Mouse (Mus musculus) heart, embryonic 13.5 days (tissue): Measurements from ENCODE around the gene Mrtfa. TPM values are rescaled to one million over a fixed set of nuclear protein-coding genes. Genes with fewer than 3 reads are reported as not detected.

Experiments used
- ATAC-seq: fragments of 200-750 bp; cut with Nextera tagmentation; 2 replicates; pipeline ENCODE4 v1.8.0; 2017; ENCODE audit warnings: moderate TSS enrichment; ENCODE audit not compliant: insufficient number of reproducible peaks, low FRiP score, low TSS enrichment; ENCODE audit errors: extremely low read depth
- H3K27ac ChIP-seq: fragments of 300-500 bp; sonication (generic); replicated peaks from 2 replicates; pipeline ENCODE4 v1.5.1; 2015; ENCODE audit warnings: moderate library complexity, mild to moderate bottlenecking, inconsistent platforms
- H3K27me3 ChIP-seq: fragments of 300-500 bp; sonication (generic); replicated peaks from 2 replicates; pipeline ENCODE4 v1.6.1; 2015; ENCODE audit warnings: mild to moderate bottlenecking, inconsistent platforms
- H3K36me3 ChIP-seq: fragments of 300-500 bp; sonication (generic); 2 replicates; pipeline ENCODE4 v1.6.1; 2015; ENCODE audit warnings: mild to moderate bottlenecking, inconsistent platforms
- H3K4me1 ChIP-seq: fragments of 300-500 bp; sonication (generic); 2 replicates; pipeline ENCODE4 v1.6.1; 2015; ENCODE audit warnings: inconsistent platforms
- H3K4me2 ChIP-seq: fragments of 300-500 bp; sonication (generic); 2 replicates; pipeline ENCODE4 v1.6.1; 2015; ENCODE audit warnings: inconsistent platforms, mild to moderate bottlenecking, moderate library complexity
- H3K4me3 ChIP-seq: fragments of 300-500 bp; sonication (generic); 2 replicates; pipeline ENCODE4 v1.5.1; 2015; ENCODE audit warnings: moderate library complexity, mild to moderate bottlenecking, inconsistent platforms
- H3K9ac ChIP-seq: fragments of 300-500 bp; sonication (generic); 2 replicates; pipeline ENCODE4 v1.6.1; 2015; ENCODE audit warnings: inconsistent platforms, mild to moderate bottlenecking, moderate library complexity
- H3K9me3 ChIP-seq: fragments of 300-500 bp; sonication (generic); 2 replicates; pipeline ENCODE4 v1.6.1; 2016; ENCODE audit warnings: inconsistent platforms
- WGBS: fragments of 180-500 bp; shearing (Covaris S2); methylation state at CpG from one replicate; pipeline ENCODE4 v1.1.7; 2015; ENCODE audit warnings: mixed read lengths; 5-methylcytosine and 5-hydroxymethylcytosine counted together
- polyA plus RNA-seq: library from polyadenylated mRNA; unstranded; fragments of >200 nt; fragmentation: Nextera tagmentation; extraction: Ambion mirVana; gene quantifications from 2 replicates; pipeline ENCODE4 v1.2.1, GENCODE M21; 2015

Mrtfa gene
- polyA plus RNA-seq, 1 experiment from 2014 or later: 13.9 TPM

DNA sequence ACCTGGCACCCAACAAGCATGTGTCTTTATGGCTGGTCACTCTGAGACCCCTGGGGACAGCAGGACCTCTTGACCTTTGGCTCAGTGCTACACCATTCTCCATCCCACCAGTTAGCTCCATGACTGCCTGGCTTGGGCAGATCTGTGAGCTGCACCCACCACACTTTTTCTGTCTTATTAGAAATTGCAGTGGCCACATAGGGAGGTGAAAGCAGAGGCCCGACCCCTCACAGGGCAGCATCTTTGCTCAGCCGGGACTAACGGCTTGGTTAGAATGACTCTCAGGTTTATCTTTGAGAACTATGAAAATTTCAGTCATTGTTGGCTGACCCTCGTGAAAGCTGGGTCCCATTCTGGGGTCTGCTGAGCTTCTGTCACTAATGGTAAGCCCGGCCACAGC lies 163.7 kb downstream of the Mrtfa start:
- Histone ChIP-seq H3K9ac (no peak overlapping the region), H3K9me3 (no peaks in the 10 kb centered on the region), H3K4me3 (no peak overlapping the region), H3K4me2 (no peak overlapping the region), H3K27me3 (no peaks in the 10 kb centered on the region; the same call in 1 of the 2 replicates), H3K36me3 (peaks cover 6% of the 10 kb centered on the region; the same call in 1 of the 2 replicates), H3K4me1 (peaks cover 30% of the 10 kb centered on the region), H3K27ac (peak overlapping the region; percentile 21)
- ATAC-seq: no peak
- WGBS: 44% methylated on average over 5 of the region's 5 CpGs

DNA sequence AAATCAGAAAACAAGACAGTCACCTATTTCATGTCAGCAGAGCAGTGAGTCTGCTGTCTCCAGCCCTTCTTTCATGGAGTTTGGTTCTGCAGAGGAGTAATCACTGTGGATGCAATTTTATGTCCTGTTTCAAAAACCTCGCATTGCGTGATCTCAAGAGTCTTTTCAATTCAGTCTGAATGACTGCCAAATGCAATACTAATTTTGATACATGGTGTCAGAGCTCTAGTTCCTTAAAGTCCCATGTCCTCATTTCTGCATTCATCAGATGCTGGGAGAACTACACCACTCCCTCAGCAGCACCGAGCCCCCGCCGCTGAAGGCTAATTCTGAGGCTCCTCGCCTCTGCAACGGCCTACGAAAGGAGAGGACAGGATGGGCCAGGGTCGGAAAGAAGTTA lies 166.7 kb downstream of the Mrtfa start:
- Histone ChIP-seq H3K4me2 (no peak overlapping the region), H3K9ac (no peak overlapping the region), H3K4me3 (no peak overlapping the region), H3K36me3 (peaks cover 35% of the 10 kb centered on the region), H3K9me3 (no peaks in the 10 kb centered on the region), H3K4me1 (peaks cover 24% of the 10 kb centered on the region), H3K27me3 (no peaks in the 10 kb centered on the region), H3K27ac (no peak overlapping the region)
- 86% methylated on average over 9 of the region's 9 CpGs for WGBS
- no peak for ATAC-seq

DNA sequence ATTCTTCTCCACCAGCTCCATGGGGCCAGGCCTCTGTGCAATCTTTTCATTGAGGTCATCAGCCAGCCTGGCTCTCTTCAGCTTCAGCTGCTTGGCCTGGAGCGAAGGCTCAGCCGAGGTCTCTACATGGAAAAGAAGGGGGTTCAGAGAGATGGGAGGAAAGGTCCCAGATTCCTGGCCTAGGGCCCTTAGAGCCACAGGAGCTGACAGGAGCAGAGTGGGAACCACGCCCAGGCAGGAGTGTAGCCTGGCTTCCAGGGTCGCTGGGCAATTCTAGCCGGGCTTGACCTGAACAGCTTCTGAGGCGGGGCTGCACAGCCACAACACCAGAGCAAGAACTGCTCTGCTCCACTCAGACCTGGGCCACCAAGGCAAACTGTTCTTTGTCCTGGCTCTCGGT lies 168.1 kb downstream of the Mrtfa start:
- no peak for ATAC-seq
- no peak overlapping the region for H3K27ac ChIP-seq
- H3K4me2 ChIP-seq: no peak overlapping the region
- peaks cover 17% of the 10 kb centered on the region for H3K4me1 ChIP-seq
- H3K4me3 ChIP-seq: no peak overlapping the region
- H3K27me3 ChIP-seq: no peaks in the 10 kb centered on the region
- H3K9me3 ChIP-seq: no peaks in the 10 kb centered on the region
- no peak overlapping the region for H3K9ac ChIP-seq
- 80% methylated on average over 7 of the region's 7 CpGs for WGBS
- peaks cover 49% of the 10 kb centered on the region for H3K36me3 ChIP-seq

DNA sequence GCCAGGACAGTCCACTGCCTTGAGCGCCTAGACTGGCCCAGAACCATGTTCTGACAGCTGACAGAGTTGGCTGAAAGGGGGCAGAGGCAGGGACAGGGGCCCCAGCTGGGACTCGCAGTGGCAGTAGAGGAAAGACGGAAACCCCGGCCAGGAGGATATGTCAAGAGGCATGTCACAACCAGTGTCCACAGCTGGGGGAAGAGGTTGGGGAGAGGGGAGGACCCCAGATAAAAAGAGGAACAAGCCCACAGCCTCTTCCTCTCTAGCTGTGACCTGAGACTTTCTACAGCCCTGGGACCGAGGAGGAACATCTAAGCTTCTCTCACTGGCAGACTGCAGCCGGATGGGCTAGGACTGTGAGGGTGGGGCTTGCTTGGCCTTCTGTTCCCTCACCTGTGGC lies 169.2 kb downstream of the Mrtfa start:
- Histone ChIP-seq H3K4me1 (peaks cover 6% of the 10 kb centered on the region), H3K9me3 (no peaks in the 10 kb centered on the region), H3K4me3 (no peak overlapping the region), H3K36me3 (peaks cover 60% of the 10 kb centered on the region), H3K9ac (no peak overlapping the region), H3K4me2 (no peak overlapping the region), H3K27me3 (no peaks in the 10 kb centered on the region), H3K27ac (no peak overlapping the region)
- 60% methylated on average over 6 of the region's 6 CpGs for WGBS
- no peak for ATAC-seq

DNA sequence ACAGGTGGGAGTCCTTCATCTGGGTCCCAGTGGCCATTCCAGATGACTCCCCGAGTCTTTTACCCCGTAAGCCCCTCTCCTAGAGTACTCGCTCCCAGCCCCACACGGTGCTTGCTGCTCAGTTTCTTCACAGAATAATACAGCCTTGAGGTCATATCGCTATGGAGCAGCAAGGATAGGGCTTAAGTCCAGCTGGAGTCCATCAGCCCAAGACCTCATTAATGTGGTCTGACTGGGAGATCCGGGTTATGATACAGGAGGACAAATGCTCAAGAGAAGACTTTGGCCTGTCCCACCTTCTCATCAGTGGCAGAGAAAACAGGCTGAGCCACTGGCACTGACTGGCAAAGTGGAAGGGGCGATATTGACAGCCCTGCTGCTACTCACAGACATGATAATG lies 173.2 kb downstream of the Mrtfa start:
- Histone ChIP-seq H3K36me3 (peaks cover 93% of the 10 kb centered on the region), H3K27ac (no peak overlapping the region), H3K9ac (no peak overlapping the region), H3K9me3 (no peaks in the 10 kb centered on the region), H3K4me1 (no peaks in the 10 kb centered on the region), H3K4me3 (no peak overlapping the region), H3K27me3 (no peaks in the 10 kb centered on the region), H3K4me2 (no peak overlapping the region)
- WGBS: 88% methylated on average over 7 of the region's 7 CpGs
- ATAC-seq: no peak

DNA sequence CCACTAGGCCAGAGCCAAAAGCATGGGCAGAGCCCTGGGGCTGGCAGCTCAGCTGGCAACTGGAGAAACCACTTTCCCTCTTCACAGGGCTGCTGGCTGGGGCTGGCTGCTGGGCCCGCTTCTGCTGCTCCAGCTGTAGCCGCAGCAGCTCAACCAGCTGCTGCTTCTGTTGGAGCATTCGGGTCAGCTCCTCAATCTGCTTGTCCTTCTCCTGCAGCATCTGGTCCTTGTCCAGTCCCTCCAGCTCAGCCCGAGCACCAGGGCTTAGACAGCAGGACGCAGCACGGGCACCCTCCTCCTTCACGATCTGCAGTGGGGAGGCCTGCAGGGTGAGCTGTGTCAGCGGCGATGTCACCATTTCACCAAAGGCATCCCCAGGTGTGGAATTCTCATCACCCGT lies 174.1 kb downstream of the Mrtfa start:
- 87% methylated on average over 10 of the region's 10 CpGs for WGBS
- Histone ChIP-seq H3K27ac (no peak overlapping the region), H3K27me3 (no peaks in the 10 kb centered on the region), H3K9ac (no peak overlapping the region), H3K4me3 (no peak overlapping the region), H3K4me1 (no peaks in the 10 kb centered on the region), H3K36me3 (peaks cover 96% of the 10 kb centered on the region), H3K9me3 (no peaks in the 10 kb centered on the region), H3K4me2 (no peak overlapping the region)
- no peak for ATAC-seq

DNA sequence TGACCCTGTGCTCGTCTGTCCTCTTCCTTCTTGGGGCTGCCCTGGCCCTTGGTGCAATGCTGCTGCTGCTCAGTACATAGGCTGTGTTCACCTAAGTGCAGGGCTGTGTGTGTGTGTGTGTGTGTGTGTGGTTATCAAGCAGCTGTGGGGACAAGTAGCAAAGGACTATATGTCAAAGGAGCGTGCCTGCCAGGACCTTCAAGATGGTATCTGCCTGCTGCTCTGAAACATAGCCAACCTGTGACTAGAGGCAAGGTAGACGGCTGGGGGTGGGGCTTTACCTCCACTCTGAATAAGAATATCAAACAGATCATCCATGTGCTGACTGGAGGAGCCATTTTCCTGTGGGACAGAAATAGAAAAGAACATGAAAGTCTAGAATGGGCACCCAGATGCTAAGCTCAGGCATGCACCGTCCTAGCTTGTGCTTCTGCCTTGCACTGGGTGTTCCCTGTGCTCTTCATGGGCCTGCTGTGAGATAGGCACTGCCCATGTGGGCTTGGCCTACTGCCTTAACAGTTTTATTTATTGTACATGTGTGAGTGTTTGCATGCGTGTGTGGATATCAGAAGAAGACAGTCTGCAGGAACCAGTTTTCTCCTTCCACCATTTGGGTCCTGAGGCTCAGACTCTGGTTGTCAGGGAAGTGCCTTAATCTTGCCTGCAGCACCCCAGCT lies 175.4 kb downstream of the Mrtfa start:
- H3K36me3 ChIP-seq: peaks cover 96% of the 10 kb centered on the region
- no peak overlapping the region for H3K9ac ChIP-seq
- WGBS: 76% methylated on average over 5 of the region's 5 CpGs
- no peak overlapping the region for H3K27ac ChIP-seq
- no peak for ATAC-seq
- H3K4me3 ChIP-seq: no peak overlapping the region
- no peak overlapping the region for H3K4me2 ChIP-seq
- no peaks in the 10 kb centered on the region for H3K9me3 ChIP-seq
- no peaks in the 10 kb centered on the region for H3K27me3 ChIP-seq
- no peaks in the 10 kb centered on the region for H3K4me1 ChIP-seq

DNA sequence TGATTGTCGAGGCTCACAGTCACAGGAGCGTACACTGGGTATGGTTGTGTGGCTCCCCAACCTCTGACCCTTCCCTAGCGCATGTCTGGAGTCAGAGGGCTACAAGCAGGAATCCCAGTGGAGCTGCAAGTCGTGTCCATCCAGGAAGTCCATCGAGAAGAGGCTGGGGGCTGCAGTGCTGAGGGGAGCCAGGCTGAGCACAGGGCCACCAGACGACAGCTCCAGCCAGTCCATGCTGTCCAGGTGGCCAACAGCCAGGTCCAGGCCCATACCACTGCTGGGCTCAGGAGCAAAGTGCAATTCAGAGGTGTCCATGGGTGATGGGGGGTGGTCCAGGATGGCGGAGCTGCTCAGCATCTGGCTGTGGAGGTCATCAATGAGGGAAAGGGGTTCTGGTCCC lies 177.4 kb downstream of the Mrtfa start:
- WGBS: 87% methylated on average over 7 of the region's 7 CpGs
- ATAC-seq: no peak
- peaks cover 96% of the 10 kb centered on the region for H3K36me3 ChIP-seq

DNA sequence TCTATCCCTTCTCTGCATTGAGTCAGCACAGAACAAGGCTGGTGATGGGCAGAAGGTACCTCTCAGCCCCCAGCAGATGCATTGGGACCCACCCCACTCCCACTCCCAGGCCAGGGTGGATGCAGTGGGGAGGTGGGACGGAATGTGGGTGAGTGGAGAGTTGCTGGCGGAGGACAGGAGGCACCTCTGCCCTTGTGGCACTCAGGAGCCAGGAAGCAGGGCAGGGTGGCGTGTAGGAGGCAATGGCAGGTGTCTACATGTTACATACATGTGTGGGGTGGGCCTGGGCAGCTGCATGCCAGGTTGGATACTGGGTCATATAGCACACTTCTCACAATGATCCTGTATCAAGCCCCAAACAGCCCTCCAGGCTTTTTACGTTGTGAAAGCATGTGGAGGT lies 178.2 kb downstream of the Mrtfa start:
- 91% methylated on average over 4 of the region's 4 CpGs for WGBS
- Histone ChIP-seq H3K4me1 (no peaks in the 10 kb centered on the region), H3K36me3 (peaks cover 91% of the 10 kb centered on the region), H3K9ac (no peak overlapping the region), H3K4me2 (no peak overlapping the region), H3K27ac (no peak overlapping the region), H3K4me3 (no peak overlapping the region), H3K27me3 (no peaks in the 10 kb centered on the region), H3K9me3 (no peaks in the 10 kb centered on the region)
- ATAC-seq: no peak

More for the DNA sequence above, 177.4 kb downstream of the Mrtfa start:
- Histone ChIP-seq H3K9me3 (no peaks in the 10 kb centered on the region), H3K9ac (no peak overlapping the region), H3K4me2 (no peak overlapping the region), H3K4me3 (no peak overlapping the region), H3K4me1 (no peaks in the 10 kb centered on the region), H3K27me3 (no peaks in the 10 kb centered on the region), H3K27ac (no peak overlapping the region)

DNA sequence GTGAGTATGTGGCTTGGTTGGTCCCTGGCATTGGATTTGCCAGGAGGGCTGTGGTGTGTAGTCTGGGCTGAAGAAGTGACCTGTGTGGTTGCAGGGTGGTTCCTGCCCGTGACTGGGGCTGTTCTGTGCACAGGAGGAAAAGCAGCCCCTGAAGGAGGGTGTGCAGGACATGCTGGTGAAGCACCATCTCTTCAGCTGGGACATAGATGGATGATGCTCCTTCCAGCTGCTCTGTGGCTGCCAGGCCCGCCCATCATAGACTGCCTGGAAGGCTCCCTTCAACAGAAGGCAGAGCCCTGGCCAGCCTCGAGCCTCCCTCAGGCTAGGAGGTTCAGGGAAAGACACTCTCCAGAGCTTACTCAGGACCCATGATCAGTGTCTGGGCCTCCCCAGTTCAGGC lies 179.0 kb downstream of the Mrtfa start:
- H3K36me3 ChIP-seq: peaks cover 85% of the 10 kb centered on the region

DNA sequence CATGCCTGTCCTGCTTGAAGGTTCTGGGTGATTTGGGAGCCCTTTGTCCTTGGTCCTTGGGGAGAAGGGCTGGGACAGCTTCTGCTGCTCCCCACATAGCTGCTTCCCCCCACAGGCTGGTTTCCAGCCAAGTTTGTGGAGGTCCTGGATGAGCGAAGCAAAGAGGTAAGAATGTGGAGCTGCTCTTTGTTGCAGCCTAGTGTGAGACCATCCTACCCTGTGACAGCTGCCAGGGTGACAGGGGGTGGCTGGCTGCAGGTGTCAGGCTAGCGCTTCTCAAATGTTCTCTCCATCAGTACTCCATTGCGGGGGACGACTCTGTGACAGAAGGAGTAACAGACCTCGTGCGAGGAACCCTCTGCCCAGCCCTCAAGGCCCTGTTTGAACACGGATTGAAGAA lies 180.4 kb downstream of the Mrtfa start:
- no peak overlapping the region for H3K27ac ChIP-seq
- peaks cover 71% of the 10 kb centered on the region for H3K36me3 ChIP-seq
- H3K4me1 ChIP-seq: no peaks in the 10 kb centered on the region
- H3K9me3 ChIP-seq: no peaks in the 10 kb centered on the region
- no peak overlapping the region for H3K4me3 ChIP-seq
- no peak overlapping the region for H3K4me2 ChIP-seq
- no peaks in the 10 kb centered on the region for H3K27me3 ChIP-seq
- H3K9ac ChIP-seq: no peak overlapping the region
- WGBS: 74% methylated on average over 7 of the region's 7 CpGs
- no peak for ATAC-seq

More for the DNA sequence above, 179.0 kb downstream of the Mrtfa start:
- Histone ChIP-seq H3K9ac (no peak overlapping the region), H3K4me3 (no peak overlapping the region), H3K4me1 (no peaks in the 10 kb centered on the region), H3K27ac (no peak overlapping the region), H3K9me3 (no peaks in the 10 kb centered on the region), H3K4me2 (no peak overlapping the region), H3K27me3 (no peaks in the 10 kb centered on the region)
- 57% methylated on average over 3 of the region's 3 CpGs for WGBS
- ATAC-seq: no peak

DNA sequence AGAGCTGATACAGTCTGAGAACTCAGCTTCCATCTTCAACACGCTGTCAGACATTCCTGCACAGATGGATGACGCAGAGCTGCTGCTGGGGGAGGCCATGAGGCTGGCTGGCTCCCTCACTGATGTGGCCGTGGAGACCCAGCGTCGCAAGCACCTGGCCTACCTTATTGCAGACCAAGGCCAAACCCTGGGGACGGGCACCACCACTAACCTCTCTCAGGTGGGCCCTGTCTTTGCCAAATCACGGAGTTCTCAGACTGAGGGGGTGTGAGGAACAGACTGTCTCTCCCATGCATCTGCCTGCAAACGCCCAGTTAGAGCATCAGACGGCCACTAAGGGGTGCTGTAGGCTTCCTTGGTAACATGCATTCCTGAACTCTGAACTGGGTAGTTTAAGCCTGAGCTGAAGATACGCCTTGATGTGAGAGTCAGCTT lies 181.9 kb downstream of the Mrtfa start:
- H3K4me2 ChIP-seq: no peak overlapping the region
- 51% methylated on average over 10 of the region's 10 CpGs for WGBS
- no peaks in the 10 kb centered on the region for H3K4me1 ChIP-seq
- ATAC-seq: no peak
- no peaks in the 10 kb centered on the region for H3K27me3 ChIP-seq
- H3K9me3 ChIP-seq: no peaks in the 10 kb centered on the region
- H3K27ac ChIP-seq: no peak overlapping the region
- H3K9ac ChIP-seq: no peak overlapping the region
- H3K4me3 ChIP-seq: no peak overlapping the region
- H3K36me3 ChIP-seq: peaks cover 65% of the 10 kb centered on the region
